Mouse (Mus musculus): Measurements from ENCODE around the gene Ccdc162. TPM values are rescaled to one million over a fixed set of nuclear protein-coding genes. Genes with fewer than 3 reads are reported as not detected.

Gene Ccdc162
- total RNA-seq, 2 experiments from 2014 or later: 0.41 to 0.92 TPM

DNA sequence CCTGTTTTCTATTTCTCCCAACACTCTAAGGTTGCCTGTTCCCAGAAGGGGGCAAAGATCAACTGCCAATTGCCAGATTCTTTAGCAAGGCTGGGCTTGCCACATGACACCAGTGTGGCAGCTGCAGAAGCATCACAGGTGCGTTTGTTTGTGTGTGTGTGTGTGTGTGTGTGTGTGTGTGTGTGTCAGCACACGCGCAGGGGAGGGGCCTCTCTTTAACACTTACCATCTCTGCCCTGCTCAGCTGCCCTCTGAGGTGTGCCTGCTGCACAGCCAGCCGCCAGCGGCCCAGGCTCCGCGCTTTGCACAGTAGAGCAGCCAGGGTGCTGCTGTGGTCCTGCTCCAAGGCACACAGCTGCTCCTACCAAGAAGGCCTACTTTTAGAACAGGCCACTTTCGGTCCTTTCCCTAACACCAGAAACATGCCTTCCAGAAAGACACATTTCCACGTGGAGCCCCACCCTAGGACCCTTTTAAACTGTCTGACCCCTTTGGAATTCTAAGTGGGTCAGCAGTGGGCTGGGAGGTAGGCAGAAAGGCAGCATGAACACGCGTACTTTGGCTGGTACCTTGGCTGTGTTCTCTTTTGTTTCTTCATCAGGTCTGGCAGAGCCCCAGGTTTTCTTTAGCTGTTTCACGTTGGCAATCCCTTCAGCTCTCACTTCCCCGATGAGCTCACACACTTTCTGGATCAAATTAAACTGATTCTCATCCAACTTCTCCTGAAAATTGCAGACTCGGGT is 163.4 kb downstream of the Ccdc162 start:
- intact Hi-C loops (cut with DNase I): no loop called here
- peak; percentile 32 to 63 for DNase-seq (ENCODE audit: low spot score in 2 of 2)

DNA sequence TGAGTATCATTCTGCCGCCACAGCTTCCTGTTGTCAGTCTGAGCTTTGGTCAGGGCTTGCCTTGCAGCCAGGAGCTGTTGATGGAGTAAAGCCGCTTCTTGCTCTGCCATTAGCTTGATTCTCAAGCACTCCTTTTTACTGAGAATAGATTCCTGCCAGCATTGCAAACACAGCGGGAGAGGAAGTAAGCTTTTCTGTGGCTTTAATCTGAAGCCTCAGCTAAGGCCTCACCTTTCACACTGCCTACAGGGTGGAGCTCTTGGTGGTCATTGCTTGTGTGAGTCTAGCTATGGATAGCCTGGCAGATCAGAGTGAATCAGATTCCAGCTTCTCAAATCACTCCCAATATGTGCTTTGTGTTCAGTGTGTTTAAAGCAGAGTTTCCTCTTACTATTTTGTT is 164.1 kb downstream of the Ccdc162 start:
- no peak for DNase-seq (ENCODE audit: low spot score in 2 of 2)

DNA sequence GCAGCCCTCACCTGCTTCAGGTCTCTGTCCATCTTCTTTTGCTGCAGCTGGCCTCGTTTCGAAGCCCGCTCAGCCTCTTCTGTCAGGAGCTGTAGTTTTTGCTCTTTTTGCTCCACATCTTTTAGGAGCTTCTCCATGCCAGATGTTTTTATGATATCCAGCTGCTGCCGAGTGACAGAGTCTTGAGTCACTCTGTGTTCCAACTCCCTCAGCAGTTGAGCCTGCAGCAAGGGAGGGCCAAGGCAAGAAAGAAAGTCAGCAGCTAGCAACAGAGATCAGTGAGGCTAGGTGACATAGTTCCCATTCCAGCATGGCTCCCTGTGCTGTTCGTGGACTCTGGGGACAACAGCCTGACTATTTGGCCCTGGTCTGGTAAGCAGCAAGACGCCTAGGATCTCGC is 165.7 kb downstream of the Ccdc162 start:
- no peak for DNase-seq (ENCODE audit: low spot score in 2 of 2)
- intact Hi-C loops (cut with DNase I): no loop called here

More for the DNA sequence above, 164.1 kb downstream of the Ccdc162 start:
- intact Hi-C loops (cut with DNase I): no loop called here

DNA sequence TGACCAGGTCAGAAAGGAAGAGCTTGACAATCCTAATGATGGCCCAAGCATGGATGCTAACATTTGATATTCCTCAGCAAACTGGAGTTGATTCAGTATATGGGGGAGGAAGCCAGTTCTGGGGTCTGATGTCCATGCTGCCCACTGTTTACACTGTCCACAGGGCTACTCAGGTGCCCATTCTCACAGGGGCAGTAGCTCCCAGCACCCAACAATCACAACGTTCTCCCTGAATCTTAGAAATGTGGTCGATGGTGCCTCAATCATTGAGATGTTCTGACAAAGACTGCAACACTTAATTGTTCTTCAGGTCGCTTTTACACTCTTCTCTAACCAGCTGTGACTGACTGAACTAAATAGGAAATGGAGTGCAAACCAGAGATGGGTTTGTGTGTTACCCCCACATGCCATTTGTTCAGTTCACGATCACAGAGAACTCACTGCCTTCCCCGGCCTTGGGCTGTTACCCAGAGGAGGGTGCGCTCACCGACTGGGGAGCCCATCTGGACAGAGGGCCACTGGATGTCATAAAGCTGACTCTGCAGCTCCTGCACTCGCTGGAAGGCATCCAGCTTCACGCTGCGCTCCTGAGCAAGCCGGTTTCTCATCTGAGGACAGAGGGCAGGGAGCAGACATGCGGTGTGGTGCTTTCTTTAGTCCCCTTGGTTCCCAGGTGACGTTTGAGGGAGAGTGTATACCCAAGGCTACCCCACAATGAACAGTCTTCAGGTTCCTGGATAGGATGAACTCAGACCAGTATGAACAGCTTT is 169.9 kb downstream of the Ccdc162 start:
- no peak for DNase-seq (ENCODE audit: low spot score in 2 of 2)
- intact Hi-C loops (cut with DNase I): no loop called here

DNA sequence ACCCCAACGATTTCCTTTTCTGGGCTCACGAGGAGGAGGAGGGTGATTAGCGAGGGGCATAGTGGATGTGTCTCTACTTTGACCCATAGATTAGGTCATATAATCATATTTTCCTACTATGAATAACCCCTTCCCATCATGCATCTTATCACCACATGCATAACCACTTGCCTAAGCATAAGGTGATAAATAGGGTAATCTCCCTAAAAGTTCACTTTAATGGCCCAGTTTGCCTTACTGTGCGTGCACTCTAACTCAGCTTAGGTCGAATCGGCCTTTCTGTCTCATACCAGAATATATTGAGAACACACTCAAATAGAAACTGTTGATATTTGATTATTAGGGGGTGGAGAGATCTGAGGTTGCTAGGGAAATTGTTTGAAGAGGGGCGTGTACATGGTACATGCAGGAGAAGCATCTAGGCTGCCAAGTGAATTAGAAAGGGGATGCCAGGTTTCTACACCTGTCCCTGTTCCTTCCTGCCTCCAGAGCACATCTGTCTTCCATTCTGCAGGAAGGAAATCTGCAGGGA is 171.1 kb downstream of the Ccdc162 start:
- intact Hi-C loops (cut with DNase I): no loop called here
- no peak for DNase-seq (ENCODE audit: low spot score in 2 of 2)

DNA sequence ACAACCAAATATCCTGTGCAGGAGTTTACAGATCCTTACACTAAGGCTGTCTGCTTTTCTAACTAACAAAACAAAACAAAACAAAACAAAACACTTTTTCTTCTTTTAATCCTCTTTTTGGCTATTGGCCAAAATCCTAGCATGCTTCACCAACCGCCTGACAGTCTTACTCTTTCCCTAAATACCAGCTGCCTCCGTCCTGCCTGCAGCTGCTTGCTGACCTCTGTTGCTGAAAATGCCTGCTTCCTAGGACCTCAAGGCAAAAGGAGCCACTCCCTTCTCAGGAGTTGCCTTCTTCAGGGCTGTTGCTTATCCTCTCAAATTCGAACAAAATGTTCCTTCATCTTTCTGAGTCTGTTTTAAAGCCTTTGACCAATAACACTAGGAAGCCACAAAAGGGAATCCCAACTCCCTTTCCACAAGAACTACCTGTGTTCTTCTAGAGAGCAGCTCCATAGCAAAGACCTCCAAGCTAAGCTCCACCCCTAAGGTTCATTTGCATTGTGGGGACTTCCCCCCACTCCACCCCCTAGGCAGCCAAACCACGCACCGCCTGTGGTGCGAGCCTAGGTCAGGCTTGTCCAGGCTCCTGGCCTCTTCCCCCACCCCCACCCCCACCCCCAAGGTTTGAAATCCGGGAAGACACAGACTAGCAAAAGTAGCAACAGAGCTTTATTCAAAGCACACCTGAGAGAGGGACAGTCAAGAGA is 171.8 kb downstream of the Ccdc162 start:
- intact Hi-C loops (cut with DNase I): no loop called here
- no peak for DNase-seq (ENCODE audit: low spot score in 2 of 2)

DNA sequence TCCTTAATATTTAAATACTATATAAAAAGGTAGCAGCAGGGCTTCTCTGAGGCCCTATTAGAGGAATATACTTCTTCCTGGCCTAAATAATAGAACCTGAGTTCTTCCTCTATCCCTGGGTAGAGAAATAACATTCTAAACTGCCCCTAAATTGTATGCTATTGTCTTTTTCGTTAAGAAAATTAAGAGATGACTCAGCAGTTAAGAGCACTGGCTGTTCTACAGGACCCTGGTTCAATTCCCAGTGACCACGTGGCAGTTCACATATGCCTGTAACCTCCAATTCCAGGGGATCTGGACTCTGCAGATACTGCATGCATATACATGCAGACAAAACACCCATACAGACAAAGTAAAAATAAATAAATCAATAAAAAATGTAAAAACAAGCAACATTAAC is 172.6 kb downstream of the Ccdc162 start:
- intact Hi-C loops (cut with DNase I): no loop called here
- DNase-seq (ENCODE audit: low spot score in 2 of 2): no peak

DNA sequence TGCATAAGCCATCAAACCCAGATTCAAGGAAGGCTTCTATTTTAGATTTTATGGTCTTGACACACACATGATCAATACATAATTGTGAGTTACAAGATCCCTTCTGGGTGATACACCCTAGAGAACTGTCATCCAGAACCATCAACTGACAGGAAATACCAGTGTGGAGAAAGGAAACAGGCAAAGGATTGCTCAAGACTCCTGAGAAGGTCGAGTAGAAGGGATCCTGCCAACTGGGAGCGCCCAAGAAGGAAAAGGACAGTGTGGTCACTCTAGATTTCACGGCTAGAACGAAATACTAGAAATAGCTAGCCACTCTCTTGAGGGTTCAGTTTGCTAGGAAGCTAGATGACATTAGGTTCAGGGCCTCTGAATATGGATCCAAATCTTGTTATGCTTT is 173.0 kb downstream of the Ccdc162 start:
- intact Hi-C loops (cut with DNase I): no loop called here
- DNase-seq (ENCODE audit: low spot score in 2 of 2): no peak

DNA sequence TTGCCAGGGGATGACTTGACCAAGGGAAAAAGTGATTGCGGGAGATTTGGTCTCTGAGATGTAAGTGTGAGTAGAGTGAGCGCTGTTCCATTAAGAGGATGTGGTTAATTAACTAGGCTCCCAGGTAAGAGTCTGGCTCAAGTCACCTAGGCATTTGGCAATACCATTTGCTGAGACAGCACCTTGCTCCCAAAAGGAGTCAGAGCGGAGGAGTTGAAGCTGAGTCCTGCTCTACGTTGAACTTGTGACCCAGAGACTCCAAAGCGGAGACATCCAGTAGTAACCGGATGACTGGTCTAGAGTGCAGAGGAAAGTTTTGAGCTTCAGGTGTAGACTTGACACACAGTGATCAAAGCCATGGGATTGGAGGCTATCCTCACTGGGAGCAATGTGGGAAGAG is 174.4 kb downstream of the Ccdc162 start:
- intact Hi-C loops (cut with DNase I): no loop called here
- no peak for DNase-seq (ENCODE audit: low spot score in 2 of 2)

DNA sequence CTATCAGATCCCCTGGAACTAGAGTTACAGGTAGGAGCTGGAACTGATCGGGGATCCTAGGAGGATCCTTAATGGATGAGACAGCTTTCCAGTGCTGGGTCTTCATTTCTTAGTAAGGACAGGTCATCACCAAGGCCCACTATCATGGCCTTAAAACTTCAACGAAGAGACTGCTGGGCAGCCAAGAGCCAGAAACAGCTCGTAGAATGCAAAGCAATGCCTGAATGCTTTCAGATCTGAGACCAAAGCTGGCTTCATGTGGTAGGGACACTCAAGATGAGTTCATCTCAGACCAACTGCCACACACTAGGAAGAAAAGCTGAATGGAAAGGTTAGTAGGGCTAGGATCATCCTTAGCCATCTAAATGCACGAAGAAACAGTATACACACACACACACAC is 177.4 kb downstream of the Ccdc162 start:
- DNase-seq (ENCODE audit: low spot score in 2 of 2): no peak
- intact Hi-C loops (cut with DNase I): no loop called here

DNA sequence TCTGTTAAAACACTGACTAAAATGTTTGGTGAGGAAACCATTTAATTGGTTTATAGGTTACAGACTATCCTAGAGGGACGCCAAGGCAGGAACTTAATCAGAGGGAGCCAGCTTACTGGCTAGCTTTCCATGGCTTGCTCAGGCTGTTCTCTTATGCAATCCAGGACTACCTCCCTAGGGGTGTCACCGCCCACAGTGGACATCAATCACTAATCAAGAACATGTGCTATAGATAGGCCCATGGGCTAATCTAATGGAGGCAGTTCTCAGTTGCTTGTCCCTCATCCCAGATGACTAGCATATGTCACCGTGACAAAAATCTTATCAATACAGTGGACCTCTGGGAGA is 178.5 kb downstream of the Ccdc162 start:
- intact Hi-C loops (cut with DNase I): no loop called here
- DNase-seq (ENCODE audit: low spot score in 2 of 2): no peak

DNA sequence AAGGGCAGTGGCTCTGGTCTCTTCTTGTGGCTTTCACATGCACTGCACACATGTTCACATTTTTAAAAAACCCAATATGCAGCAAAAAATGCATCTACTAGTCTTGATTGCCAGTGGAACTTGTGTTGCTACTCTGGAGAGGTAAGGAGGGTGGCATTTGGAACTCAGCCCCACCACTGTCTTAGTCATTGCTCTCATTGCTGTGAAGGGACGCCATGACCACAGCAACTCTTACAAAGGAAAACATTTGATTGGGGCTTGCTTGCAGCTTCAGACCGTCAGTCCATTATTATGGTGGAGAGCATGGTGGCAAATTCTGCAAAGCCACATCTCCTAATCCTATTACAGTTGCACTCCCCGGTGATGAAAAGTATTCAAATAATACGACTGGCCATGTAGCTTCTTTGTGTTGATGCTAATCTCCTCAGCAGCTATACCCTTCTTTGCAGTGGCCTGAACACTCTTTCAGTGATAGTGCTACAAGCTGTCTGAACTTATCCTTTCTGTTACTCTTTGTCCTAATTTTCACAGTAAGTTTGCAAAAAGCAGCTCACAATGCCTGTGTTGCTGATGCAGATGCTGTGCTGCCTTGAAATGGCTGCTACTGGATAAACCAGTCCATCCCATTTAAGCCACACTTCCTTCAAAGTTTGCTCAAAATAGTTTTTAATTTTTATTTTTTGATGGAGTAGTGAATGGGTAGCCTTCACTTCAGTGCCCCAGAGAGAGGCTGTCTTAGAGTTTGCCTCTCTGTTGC is 179.0 kb downstream of the Ccdc162 start:
- intact Hi-C loops (cut with DNase I): no loop called here
- DNase-seq (ENCODE audit: low spot score in 2 of 2): no peak

DNA sequence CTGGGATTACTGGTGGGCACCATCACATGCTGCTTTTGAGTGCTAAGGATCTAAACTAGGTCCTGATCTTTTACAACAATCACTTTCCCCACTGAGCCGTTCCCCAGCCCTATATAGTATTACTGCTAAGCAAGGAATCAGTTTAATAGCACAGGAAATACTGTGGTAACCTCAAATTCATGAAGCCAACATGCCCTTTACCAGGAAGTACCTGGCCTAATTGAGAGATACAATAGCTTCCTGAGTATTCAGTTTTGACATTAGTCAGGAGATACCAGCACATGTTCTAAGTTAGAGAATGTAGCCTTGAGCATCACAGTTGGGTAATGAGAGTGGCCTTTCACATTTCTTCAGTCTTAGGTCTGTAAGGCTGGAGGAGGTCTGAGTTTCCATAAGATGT is 179.7 kb downstream of the Ccdc162 start:
- intact Hi-C loops (cut with DNase I): no loop called here

DNA sequence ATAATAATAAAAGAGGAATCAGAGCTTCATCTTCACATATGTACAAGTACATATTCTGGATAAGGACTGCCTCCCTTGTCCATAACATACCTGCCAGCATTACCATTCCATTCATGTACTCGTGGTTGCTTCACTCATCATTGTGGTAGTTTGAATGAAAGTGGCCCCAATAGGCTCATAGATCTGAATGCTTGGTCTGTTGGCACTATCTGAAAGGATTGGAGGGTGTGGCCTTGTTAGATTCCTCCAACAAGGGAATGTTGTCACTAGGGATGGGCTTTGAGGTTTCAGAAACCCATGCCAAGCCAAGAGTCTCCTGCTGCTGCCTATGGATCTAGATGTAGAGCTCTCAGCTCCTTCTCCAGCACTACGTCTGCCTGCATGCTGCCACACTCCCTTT is 180.4 kb downstream of the Ccdc162 start:
- intact Hi-C loops (cut with DNase I): no loop called here
- DNase-seq (ENCODE audit: low spot score in 2 of 2): no peak

More for the DNA sequence above, 179.7 kb downstream of the Ccdc162 start:
- no peak for DNase-seq (ENCODE audit: low spot score in 2 of 2)

DNA sequence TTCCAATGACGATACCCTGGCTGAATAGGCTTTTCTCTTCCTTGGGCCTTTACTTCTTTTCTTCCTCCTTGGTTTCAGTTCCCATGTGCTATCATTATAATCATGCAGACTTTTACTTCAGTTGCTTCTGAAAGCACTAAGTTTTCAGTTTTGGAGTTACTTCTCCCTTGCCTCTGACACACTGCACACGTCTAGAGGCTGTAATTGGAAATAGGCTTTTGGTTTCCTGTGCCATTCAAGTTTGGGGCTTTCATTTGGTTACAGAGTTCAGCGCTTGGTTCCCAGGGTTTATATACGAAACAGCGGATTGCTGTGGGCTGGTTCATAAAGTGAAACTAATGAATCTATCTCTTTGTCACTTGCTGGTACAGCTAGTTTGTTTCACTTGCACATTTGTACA is 186.5 kb downstream of the Ccdc162 start:
- DNase-seq (ENCODE audit: low spot score in 2 of 2): no peak
- intact Hi-C loops (cut with DNase I): no loop called here

DNA sequence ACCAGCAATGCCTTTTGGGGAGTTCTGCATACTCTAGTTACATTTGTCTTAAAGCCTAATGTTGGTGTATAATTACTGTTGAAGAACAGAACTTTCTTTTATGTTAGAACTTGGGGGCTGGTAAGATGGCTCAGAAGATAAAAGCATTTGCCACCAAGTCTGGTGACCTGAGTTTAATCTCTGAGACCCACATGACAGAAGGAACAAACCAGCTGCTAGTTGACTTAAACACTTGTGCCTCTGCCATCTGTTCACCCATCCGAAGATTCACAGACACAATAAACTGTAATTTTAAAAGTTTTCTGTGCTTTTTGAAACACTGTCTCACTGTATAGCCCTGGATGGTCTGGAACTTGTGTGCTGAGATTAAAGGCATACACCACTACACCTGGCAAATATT is 190.7 kb downstream of the Ccdc162 start:
- DNase-seq (ENCODE audit: low spot score in 2 of 2): no peak
- intact Hi-C loops (cut with DNase I): no loop called here

DNA sequence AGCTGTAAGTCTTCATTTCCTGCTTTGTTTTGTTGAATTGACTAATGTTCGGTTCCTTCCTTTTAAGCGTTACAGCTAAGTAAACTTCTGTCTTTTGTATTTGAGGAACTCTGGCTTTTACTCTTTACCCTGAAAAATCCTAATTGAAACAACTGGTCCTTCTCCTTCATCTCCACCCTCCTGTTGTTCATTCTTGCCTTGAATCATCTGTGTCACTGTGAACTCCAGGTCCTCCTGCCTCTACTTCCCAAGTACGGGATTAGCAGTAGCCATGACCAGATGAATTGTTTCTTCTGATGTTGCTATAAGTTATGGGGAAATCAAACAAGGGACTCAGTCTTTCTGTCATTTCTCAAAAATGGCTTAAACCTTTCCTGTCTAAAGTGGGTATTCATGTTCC is 193.0 kb downstream of the Ccdc162 start:
- no peak for DNase-seq (ENCODE audit: low spot score in 2 of 2)
- intact Hi-C loops (cut with DNase I): no loop called here

DNA sequence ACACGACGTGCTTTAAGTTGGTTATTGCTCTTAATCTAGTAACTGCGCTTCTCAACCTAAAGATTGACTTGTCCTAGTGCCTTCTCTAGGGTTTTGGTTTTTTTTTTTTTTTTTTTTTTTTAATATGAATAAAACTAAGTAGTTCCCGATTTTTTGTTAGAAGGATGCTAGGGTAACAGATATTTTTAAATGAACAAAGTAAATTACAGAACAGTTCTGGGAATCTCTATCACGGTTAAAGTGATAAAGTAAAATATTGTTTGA is 196.1 kb downstream of the Ccdc162 start:
- DNase-seq (ENCODE audit: low spot score in 2 of 2): no peak
- intact Hi-C loops (cut with DNase I): no loop called here

DNA sequence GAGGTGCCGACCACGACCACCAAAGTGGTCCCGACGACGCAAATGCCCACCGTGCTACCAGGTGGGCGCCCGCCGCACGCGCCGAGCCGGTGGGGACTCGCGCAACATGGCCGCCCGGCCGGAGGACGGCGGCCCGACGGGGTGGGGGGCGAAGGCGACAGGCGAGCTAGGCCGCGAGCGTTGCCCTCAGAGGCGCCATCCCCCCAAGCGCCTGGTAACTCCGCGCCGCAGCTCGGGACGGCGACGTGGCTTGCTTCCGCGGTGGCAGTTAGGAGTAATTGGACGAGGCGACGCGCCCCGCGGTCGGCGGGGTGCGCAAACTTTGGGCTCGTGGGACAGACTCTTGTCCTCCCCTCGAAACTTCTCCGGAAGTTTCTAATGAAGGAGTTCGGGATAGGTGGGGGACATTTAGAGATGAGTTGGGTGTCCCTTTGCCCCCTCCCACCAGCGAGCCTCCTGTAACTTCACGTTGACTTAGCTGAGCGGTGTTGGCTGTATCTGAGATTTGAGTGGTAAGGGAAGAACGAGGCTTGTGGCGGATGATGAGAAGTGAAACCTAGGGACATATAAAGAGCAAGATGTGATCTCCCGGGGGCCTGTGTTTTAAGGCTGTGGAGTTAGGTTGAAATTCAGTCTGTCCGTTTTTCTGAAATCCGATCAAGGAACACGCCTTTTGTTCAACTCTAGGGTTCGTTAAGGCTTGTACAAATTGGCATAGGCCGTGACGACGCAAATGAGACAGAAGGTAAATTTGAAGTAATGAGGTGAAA is 196.6 kb downstream of the Ccdc162 start:
- peak; percentile 26 to 47 for DNase-seq (ENCODE audit: low spot score in 2 of 2)
- intact Hi-C loops (cut with DNase I): loop anchor here (1.0 to 10.0 kb wide), 3 partner anchors 162 to 775 kb away; no protein-coding TSS in a partner anchor
